Mouse (Mus musculus): ENCODE data around the gene Adcy7. TPM values are rescaled to one million over a fixed set of nuclear protein-coding genes. Genes with fewer than 3 reads are reported as not detected.

Adcy7 gene
- polyA plus RNA-seq, 1 experiment from 2014 or later, result 2.5 TPM

DNA sequence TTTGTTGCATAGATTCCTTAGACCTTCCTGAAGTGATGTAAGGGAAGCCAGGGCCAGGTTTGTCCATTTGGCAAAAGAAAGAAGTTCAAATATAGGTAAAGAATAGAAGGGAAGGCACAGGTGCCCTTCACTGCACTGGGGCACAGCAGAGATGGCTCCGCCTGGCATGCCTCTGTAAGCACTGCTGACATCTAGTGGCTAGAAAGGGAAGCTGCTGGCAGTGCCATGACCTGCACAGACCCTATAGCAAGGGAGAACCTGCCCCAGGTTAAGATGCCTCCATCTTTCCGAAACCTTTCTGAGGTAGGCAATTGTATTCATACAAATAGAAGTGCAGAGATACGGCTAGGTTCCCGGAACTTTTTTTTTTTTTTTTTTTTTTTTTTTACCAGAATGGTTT is 27.9 kb upstream of the Adcy7 start:
- peak; percentile 58 for DNase-seq (ENCODE audit: low spot score)
- H3K4me1 ChIP-seq (replicated peaks; ENCODE audit: control insufficient read depth, insufficient read depth, low read length), result no peaks in the 10 kb centered on the region
- no peak overlapping the region for H3K4me2 ChIP-seq (replicated peaks; ENCODE audit: low read depth, low read length)
- H3K27me3 ChIP-seq (ENCODE audit: control insufficient read depth, insufficient read depth, low read length), result no peaks in the 10 kb centered on the region
- no peak overlapping the region for H3K4me3 ChIP-seq (ENCODE audit: low read depth, low read length)
- no peaks in the 10 kb centered on the region for H3K9me3 ChIP-seq (ENCODE audit: control insufficient read depth, low read length)
- ATAC-seq (ENCODE audit: low FRiP score), result no peak
- no peaks in the 10 kb centered on the region; the same call in 1 of the 2 replicates for H3K36me3 ChIP-seq (ENCODE audit: control insufficient read depth, insufficient read depth, low read length)
- no peak overlapping the region for H3K27ac ChIP-seq (ENCODE audit: low read depth, low read length)
- H3K9ac ChIP-seq (ENCODE audit: low read depth, low read length), result no peak overlapping the region
- 84% methylated on average over 4 of the region's 4 CpGs for WGBS

DNA sequence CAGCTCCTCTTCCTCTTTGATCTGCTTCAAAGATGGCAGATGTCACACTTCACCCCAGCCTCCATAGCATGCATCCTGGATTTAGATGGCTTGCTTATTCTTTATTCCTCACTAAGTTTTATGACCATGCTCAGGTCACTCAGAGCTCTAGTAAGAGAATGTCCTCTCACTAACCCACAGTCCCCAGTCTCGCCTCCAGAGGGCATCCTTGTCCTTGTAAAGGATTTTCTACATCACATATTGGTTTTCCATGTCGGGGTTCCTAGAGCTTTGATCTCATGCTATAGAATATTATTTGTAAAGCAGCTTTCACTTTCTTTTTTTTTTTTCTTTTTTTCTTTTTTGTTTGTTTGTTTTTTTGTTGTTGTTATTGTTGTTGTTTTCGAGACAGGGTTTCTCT is 19.4 kb upstream of the Adcy7 start:
- DNase-seq (ENCODE audit: low spot score) (peak; percentile 60), ATAC-seq (ENCODE audit: low FRiP score) (no peak)
- Histone ChIP-seq H3K36me3 (ENCODE audit: control insufficient read depth, insufficient read depth, low read length) (no peaks in the 10 kb centered on the region), H3K4me3 (ENCODE audit: low read depth, low read length) (no peak overlapping the region), H3K9ac (ENCODE audit: low read depth, low read length) (no peak overlapping the region), H3K27me3 (ENCODE audit: control insufficient read depth, insufficient read depth, low read length) (no peaks in the 10 kb centered on the region), H3K4me2 (replicated peaks; ENCODE audit: low read depth, low read length) (no peak overlapping the region), H3K27ac (ENCODE audit: low read depth, low read length) (no peak overlapping the region), H3K4me1 (replicated peaks; ENCODE audit: control insufficient read depth, insufficient read depth, low read length) (no peaks in the 10 kb centered on the region), H3K9me3 (ENCODE audit: control insufficient read depth, low read length) (no peaks in the 10 kb centered on the region)
- 77% methylated on average over 3 of the region's 3 CpGs for WGBS

DNA sequence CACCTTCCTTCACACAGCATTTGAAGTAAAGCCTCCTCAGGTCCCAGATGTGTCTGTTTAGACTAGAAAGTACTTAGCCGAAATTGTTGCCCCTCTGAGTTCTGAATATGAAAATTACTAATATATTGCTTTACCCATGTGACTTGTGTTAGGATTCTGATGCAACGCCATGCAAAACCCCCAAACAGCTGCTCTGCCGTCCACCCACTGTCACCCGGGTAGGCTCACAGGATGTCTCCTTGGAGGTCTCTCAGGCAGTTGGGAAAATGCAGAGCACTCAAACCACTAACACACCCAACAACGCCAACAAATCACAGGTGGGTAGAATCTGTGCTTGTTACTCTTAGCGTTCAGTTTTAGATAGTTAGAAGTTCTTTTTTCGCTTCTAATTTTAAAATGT is 17.2 kb upstream of the Adcy7 start:
- Histone ChIP-seq H3K4me3 (ENCODE audit: low read depth, low read length) (no peak overlapping the region), H3K4me2 (replicated peaks; ENCODE audit: low read depth, low read length) (no peak overlapping the region), H3K27ac (ENCODE audit: low read depth, low read length) (no peak overlapping the region), H3K27me3 (ENCODE audit: control insufficient read depth, insufficient read depth, low read length) (no peaks in the 10 kb centered on the region), H3K9ac (ENCODE audit: low read depth, low read length) (no peak overlapping the region), H3K9me3 (ENCODE audit: control insufficient read depth, low read length) (no peaks in the 10 kb centered on the region), H3K4me1 (replicated peaks; ENCODE audit: control insufficient read depth, insufficient read depth, low read length) (no peaks in the 10 kb centered on the region), H3K36me3 (ENCODE audit: control insufficient read depth, insufficient read depth, low read length) (no peaks in the 10 kb centered on the region)
- ATAC-seq (ENCODE audit: low FRiP score), result no peak
- 88% methylated on average over 7 of the region's 7 CpGs for WGBS
- DNase-seq (ENCODE audit: low spot score), result no peak

DNA sequence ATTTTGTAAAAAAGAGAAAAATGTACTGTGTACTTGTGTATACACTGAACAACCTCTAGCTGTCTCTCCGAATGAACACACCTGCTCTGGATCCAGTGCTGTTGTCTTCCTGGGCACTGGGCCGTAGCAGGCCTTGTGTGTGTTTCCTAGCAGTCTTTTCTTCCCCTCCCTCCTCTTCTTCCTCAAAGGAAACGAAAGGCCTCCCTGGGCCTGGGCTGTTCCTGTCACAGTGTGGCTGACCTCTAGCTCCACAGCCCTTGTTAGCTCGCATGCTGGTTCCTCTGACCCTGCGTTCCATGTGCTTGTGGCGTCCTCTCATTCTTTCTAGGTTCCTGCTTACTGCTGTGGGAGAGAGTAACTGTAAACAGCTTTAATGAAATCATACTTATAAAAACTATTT is 14.2 kb upstream of the Adcy7 start:
- no peaks in the 10 kb centered on the region for H3K9me3 ChIP-seq (ENCODE audit: control insufficient read depth, low read length)
- DNase-seq (ENCODE audit: low spot score) (no peak), ATAC-seq (ENCODE audit: low FRiP score) (no peak)
- H3K4me3 ChIP-seq (ENCODE audit: low read depth, low read length), result no peak overlapping the region
- H3K4me1 ChIP-seq (replicated peaks; ENCODE audit: control insufficient read depth, insufficient read depth, low read length), result no peaks in the 10 kb centered on the region
- no peak overlapping the region for H3K9ac ChIP-seq (ENCODE audit: low read depth, low read length)
- no peak overlapping the region for H3K4me2 ChIP-seq (replicated peaks; ENCODE audit: low read depth, low read length)
- no peaks in the 10 kb centered on the region for H3K27me3 ChIP-seq (ENCODE audit: control insufficient read depth, insufficient read depth, low read length)
- WGBS, result 48% methylated on average over 6 of the region's 6 CpGs
- H3K27ac ChIP-seq (ENCODE audit: low read depth, low read length), result no peak overlapping the region
- H3K36me3 ChIP-seq (ENCODE audit: control insufficient read depth, insufficient read depth, low read length), result no peaks in the 10 kb centered on the region

DNA sequence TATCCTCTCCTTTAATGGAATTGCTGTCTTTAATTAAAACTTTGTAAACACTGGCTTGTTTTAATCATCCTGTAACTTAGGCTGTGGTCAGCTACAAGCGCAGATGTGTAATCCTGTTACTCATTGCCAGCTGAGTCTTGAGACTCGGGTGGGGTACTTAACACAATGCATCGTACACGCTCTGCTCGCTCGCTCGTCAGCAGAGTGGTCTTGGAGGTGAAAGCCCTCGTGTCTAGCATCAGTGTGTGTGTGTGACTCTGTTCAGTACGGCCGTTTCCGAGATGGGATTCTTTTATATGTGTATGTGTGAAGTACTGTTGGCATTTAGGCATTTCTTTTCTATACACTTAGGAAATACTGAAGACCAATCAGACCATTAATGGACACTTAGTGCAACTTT is 13.7 kb upstream of the Adcy7 start:
- ATAC-seq (ENCODE audit: low FRiP score), result no peak

DNA sequence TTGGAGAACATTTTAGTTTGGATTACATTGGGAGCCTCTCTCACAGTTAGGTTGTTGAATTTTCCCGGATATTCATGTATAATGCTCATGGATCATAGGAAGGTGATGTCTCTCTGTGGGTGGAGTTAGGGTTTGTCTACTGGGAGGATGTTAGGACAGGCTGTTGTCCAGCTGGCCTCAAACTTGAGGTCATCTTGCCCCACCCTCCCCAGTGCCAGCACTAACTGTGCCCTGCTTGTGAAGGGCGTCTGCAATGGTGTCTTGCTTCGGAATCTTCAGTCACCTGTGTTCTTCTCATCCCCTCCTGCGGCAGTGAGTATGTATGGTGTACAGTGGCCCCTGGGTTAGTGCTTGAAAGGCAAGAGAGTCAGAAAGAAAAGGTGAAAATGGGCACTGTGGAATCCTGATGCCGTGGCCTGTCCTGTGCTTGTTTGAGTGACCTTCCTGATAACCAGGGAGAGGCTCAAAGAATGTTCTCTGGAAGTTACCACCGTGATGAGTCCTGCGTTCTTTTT is 11.7 kb upstream of the Adcy7 start:
- no peak overlapping the region for H3K9ac ChIP-seq (ENCODE audit: low read depth, low read length)
- DNase-seq (ENCODE audit: low spot score), result no peak
- 93% methylated on average over 7 of the region's 7 CpGs for WGBS
- ATAC-seq (ENCODE audit: low FRiP score), result no peak
- H3K36me3 ChIP-seq (ENCODE audit: control insufficient read depth, insufficient read depth, low read length), result no peaks in the 10 kb centered on the region
- H3K9me3 ChIP-seq (ENCODE audit: control insufficient read depth, low read length), result no peaks in the 10 kb centered on the region
- H3K27me3 ChIP-seq (ENCODE audit: control insufficient read depth, insufficient read depth, low read length), result no peaks in the 10 kb centered on the region
- H3K4me2 ChIP-seq (replicated peaks; ENCODE audit: low read depth, low read length), result no peak overlapping the region
- H3K4me3 ChIP-seq (ENCODE audit: low read depth, low read length), result no peak overlapping the region
- H3K4me1 ChIP-seq (replicated peaks; ENCODE audit: control insufficient read depth, insufficient read depth, low read length), result no peaks in the 10 kb centered on the region
- H3K27ac ChIP-seq (ENCODE audit: low read depth, low read length), result no peak overlapping the region

More for the DNA sequence above, 13.7 kb upstream of the Adcy7 start:
- no peak overlapping the region for H3K9ac ChIP-seq (ENCODE audit: low read depth, low read length)
- no peak overlapping the region for H3K4me2 ChIP-seq (replicated peaks; ENCODE audit: low read depth, low read length)
- no peaks in the 10 kb centered on the region for H3K36me3 ChIP-seq (ENCODE audit: control insufficient read depth, insufficient read depth, low read length)
- H3K9me3 ChIP-seq (ENCODE audit: control insufficient read depth, low read length), result no peaks in the 10 kb centered on the region
- WGBS, result 83% methylated on average over 11 of the region's 11 CpGs
- H3K27ac ChIP-seq (ENCODE audit: low read depth, low read length), result no peak overlapping the region
- H3K27me3 ChIP-seq (ENCODE audit: control insufficient read depth, insufficient read depth, low read length), result no peaks in the 10 kb centered on the region
- H3K4me3 ChIP-seq (ENCODE audit: low read depth, low read length), result no peak overlapping the region
- DNase-seq (ENCODE audit: low spot score), result no peak
- no peaks in the 10 kb centered on the region for H3K4me1 ChIP-seq (replicated peaks; ENCODE audit: control insufficient read depth, insufficient read depth, low read length)

DNA sequence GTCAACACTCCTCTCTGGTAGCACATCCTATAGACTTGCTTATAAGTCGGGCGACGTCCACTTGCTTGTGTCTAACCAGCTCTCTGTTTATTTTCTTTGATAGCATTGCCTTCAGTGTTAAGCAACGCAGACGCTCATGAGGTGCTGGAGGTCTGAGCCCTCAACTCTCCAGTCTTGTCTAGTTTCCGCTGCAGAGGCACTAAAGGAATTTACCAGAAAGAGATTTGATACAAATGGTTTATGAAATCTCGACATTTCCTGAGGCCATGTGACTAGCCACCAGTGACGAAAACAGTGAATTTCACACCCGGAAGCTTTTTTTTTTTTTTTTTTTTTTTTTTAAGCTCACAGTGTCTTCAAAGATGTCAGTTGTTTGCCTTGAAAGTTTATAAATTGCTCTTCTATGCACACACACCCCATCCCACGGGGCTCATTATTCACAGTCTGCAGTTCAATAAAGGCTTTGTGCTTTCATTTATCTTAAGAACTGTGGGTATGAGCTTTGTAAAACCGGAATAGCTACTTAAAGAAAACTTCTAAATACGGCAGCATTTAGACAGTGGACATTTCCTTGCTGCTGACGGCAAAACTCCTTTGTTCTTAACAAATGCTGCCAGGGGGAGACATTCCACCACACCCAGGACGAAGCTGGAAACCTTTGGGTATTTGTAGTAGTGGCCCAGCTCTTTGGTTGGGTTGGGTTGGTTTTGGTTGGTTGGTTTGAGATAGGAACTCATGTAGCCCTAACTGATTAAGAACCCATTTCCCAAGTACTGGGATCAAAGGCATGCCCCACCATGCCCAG is 9.2 kb upstream of the Adcy7 start:
- Histone ChIP-seq H3K27ac (ENCODE audit: low read depth, low read length) (no peak overlapping the region), H3K4me3 (ENCODE audit: low read depth, low read length) (no peak overlapping the region), H3K27me3 (ENCODE audit: control insufficient read depth, insufficient read depth, low read length) (no peaks in the 10 kb centered on the region), H3K9ac (ENCODE audit: low read depth, low read length) (no peak overlapping the region), H3K4me1 (replicated peaks; ENCODE audit: control insufficient read depth, insufficient read depth, low read length) (no peaks in the 10 kb centered on the region), H3K4me2 (replicated peaks; ENCODE audit: low read depth, low read length) (no peak overlapping the region), H3K36me3 (ENCODE audit: control insufficient read depth, insufficient read depth, low read length) (no peaks in the 10 kb centered on the region), H3K9me3 (ENCODE audit: control insufficient read depth, low read length) (no peaks in the 10 kb centered on the region)
- ATAC-seq (ENCODE audit: low FRiP score) (no peak), DNase-seq (ENCODE audit: low spot score) (no peak)
- 48% methylated on average over 14 of the region's 14 CpGs for WGBS

DNA sequence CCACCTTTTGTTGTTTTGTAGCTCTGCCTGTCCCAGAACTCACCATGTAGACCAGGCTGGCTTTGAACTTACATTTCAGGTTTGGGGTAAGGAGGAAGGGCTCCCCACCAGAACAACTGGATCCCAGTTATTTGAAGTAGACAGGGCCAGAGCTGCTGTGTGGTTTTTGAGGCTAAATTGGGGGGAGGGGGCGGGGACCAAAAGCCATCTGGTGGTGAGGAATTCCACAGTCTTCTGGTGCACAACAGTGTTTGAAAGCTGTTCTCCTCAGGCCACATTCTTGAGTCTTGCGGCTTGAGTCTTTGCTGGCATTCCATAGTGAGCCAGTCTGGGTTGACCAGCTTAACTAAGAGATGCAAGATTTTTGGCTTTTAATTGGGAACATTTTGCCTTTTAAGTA is 6.7 kb upstream of the Adcy7 start:
- WGBS, result 24% methylated on average over 2 of the region's 2 CpGs
- no peak overlapping the region for H3K27ac ChIP-seq (ENCODE audit: low read depth, low read length)

DNA sequence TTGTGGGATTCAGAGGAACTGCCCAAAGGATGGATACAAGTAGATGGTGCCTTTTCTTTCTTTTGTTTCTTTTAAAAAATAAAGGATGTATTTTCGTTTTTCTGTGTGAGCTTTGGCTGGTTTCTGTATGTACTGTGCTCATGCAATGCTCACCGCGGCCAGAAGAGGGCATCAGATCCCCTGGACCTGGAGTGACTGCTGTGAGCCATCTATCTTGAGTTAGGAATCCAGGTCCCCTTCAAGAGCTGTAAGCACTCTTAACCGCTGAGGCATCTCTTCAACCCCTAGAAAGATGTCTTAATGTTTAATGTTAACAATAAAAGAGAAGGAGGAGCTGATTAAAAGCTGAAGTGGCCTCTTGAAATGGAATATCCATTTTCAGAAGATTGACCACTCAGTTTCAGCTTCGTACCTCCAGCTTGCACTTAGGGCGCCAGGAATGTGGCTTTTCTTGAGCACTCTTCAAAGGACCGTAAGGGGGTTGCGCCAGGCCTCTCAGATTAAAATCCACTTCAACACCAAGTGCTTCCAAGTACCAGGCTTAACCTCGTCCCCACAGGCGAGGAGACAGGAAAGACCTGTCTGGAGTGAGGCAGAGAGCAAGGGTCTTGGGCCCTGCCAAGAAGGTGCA is 5.9 kb upstream of the Adcy7 start:
- H3K4me2 ChIP-seq (replicated peaks; ENCODE audit: low read depth, low read length), result no peak overlapping the region
- no peaks in the 10 kb centered on the region for H3K9me3 ChIP-seq (ENCODE audit: control insufficient read depth, low read length)
- H3K9ac ChIP-seq (ENCODE audit: low read depth, low read length), result no peak overlapping the region
- WGBS, result 60% methylated on average over 10 of the region's 10 CpGs
- peak; percentile 88 for DNase-seq (ENCODE audit: low spot score)
- H3K36me3 ChIP-seq (ENCODE audit: control insufficient read depth, insufficient read depth, low read length), result no peaks in the 10 kb centered on the region
- H3K4me3 ChIP-seq (ENCODE audit: low read depth, low read length), result no peak overlapping the region
- H3K4me1 ChIP-seq (replicated peaks; ENCODE audit: control insufficient read depth, insufficient read depth, low read length), result no peaks in the 10 kb centered on the region
- H3K27me3 ChIP-seq (ENCODE audit: control insufficient read depth, insufficient read depth, low read length), result no peaks in the 10 kb centered on the region
- no peak for ATAC-seq (ENCODE audit: low FRiP score)
- no peak overlapping the region for H3K27ac ChIP-seq (ENCODE audit: low read depth, low read length)

More for the DNA sequence above, 6.7 kb upstream of the Adcy7 start:
- Histone ChIP-seq H3K9me3 (ENCODE audit: control insufficient read depth, low read length) (no peaks in the 10 kb centered on the region), H3K4me3 (ENCODE audit: low read depth, low read length) (no peak overlapping the region), H3K9ac (ENCODE audit: low read depth, low read length) (no peak overlapping the region), H3K36me3 (ENCODE audit: control insufficient read depth, insufficient read depth, low read length) (no peaks in the 10 kb centered on the region), H3K27me3 (ENCODE audit: control insufficient read depth, insufficient read depth, low read length) (no peaks in the 10 kb centered on the region), H3K4me1 (replicated peaks; ENCODE audit: control insufficient read depth, insufficient read depth, low read length) (no peaks in the 10 kb centered on the region), H3K4me2 (replicated peaks; ENCODE audit: low read depth, low read length) (no peak overlapping the region)
- no peak for ATAC-seq (ENCODE audit: low FRiP score)
- DNase-seq (ENCODE audit: low spot score), result peak; percentile 51

All from hindbrain, embryonic 11.5 days (tissue).